Mouse (Mus musculus) ES-E14 (cell line): Measurements from ENCODE around the gene Ehbp1l1. TPM values are rescaled to one million over a fixed set of nuclear protein-coding genes. Genes with fewer than 3 reads are reported as not detected.

ENCODE experiments used
- DNase-seq: peaks from one replicate; pipeline ENCODE4 v3.0.0-alpha.2; 2013; ENCODE audit warnings: low read depth, low spot score
- H3K27ac ChIP-seq: 2 replicates; pipeline ENCODE4 v1.5.1; 2012; ENCODE audit warnings: low read depth, mild to moderate bottlenecking, low read length, moderate library complexity, mixed read lengths; ENCODE audit not compliant: poor library complexity, insufficient read depth, severe bottlenecking
- H3K36me3 ChIP-seq: 2 replicates; pipeline ENCODE4 v1.6.1; 2012; ENCODE audit warnings: mild to moderate bottlenecking, low read length, moderate library complexity, mixed read lengths; ENCODE audit not compliant: control insufficient read depth, poor library complexity, insufficient read depth, severe bottlenecking
- H3K4me1 ChIP-seq, 2 experiments: fragments of 150-350 bp in 1 of 2; sonication (generic) in 1 of 2; 2 replicates each; pipeline ENCODE4 v1.6.1; 2012; ENCODE audit warnings: low read length in 2 of 2, mild to moderate bottlenecking in 1 of 2, mixed read lengths in 1 of 2; ENCODE audit not compliant: control insufficient read depth in 2 of 2, insufficient read depth in 2 of 2, poor library complexity in 1 of 2
- H3K4me3 ChIP-seq, 2 experiments: fragments of 150-350 bp in 1 of 2; sonication (generic) in 1 of 2; 2 replicates each; pipeline ENCODE4 v1.5.1; 2012; ENCODE audit warnings: low read length in 2 of 2, low read depth in 1 of 2, mild to moderate bottlenecking in 1 of 2, mixed read lengths in 1 of 2; ENCODE audit not compliant: insufficient read depth in 1 of 2, poor library complexity in 1 of 2, severe bottlenecking in 1 of 2
- H3K9ac ChIP-seq: 2 replicates; pipeline ENCODE4 v1.6.1; 2012; ENCODE audit warnings: low read depth, mild to moderate bottlenecking, low read length, mixed read lengths; ENCODE audit not compliant: poor library complexity, insufficient read depth, severe bottlenecking
- H3K9me3 ChIP-seq: fragments of 150-350 bp; sonication (generic); 2 replicates; pipeline ENCODE4 v1.6.1; 2012; ENCODE audit warnings: low read depth, mild to moderate bottlenecking, low read length; ENCODE audit not compliant: control insufficient read depth, insufficient read depth
- CHD2 ChIP-seq: IDR thresholded peaks from 2 replicates; pipeline ENCODE4 v1.6.1; 2014; ENCODE audit warnings: mild to moderate bottlenecking, low read depth, low read length, inconsistent platforms
- HCFC1 ChIP-seq: IDR thresholded peaks from 2 replicates; pipeline ENCODE4 v1.6.1; 2012; ENCODE audit warnings: low read length, inconsistent platforms, borderline replicate concordance; ENCODE audit not compliant: insufficient read depth
- MAFK ChIP-seq: IDR thresholded peaks from 2 replicates; pipeline ENCODE4 v1.6.1; 2014; ENCODE audit warnings: mild to moderate bottlenecking, low read depth, low read length, inconsistent platforms; ENCODE audit not compliant: insufficient read depth
- ZC3H11A ChIP-seq: IDR thresholded peaks from 2 replicates; pipeline ENCODE4 v1.6.1; 2012; ENCODE audit warnings: low read depth, mild to moderate bottlenecking, inconsistent platforms, low read length, borderline replicate concordance
- ZNF384 ChIP-seq: IDR thresholded peaks from 2 replicates; pipeline ENCODE4 v1.6.1; 2012; ENCODE audit warnings: low read depth, low read length, inconsistent platforms
- in situ Hi-C, 2 experiments: fragments of 600-800 bp; cut with MboI; formaldehyde crosslinking; loops; one replicate each; pipeline ENCODE4 v1.15.1; 2025; ENCODE audit warnings: low sequenced_read_pairs in 2 of 2, inconsistent platforms in 1 of 2; ENCODE audit not compliant: unreplicated experiment in 2 of 2
- total RNA-seq: library from RNA; depleted of rRNA; stranded (reverse); fragments of 300-350 nt; gene quantifications from 2 replicates; pipeline ENCODE4 v1.2.3, GENCODE M21; 2012; rRNA removed

The Ehbp1l1 gene
- total RNA-seq, 1 experiment: 16.4 TPM

- in situ Hi-C loops: no loop called here
- TF ChIP-seq ZC3H11A (no peak), CHD2 (no peak), MAFK (no peak), HCFC1 (no peak), ZNF384 (no peak)
- DNase-seq: no peak
- no peak overlapping the region for H3K27ac ChIP-seq
- peaks cover 7 to 17% of the 10 kb centered on the region in 2 experiments; a peak in 3 of 4 replicates for H3K4me1 ChIP-seq
- peaks cover 9% of the 10 kb centered on the region; the same call in 1 of the 2 replicates for H3K36me3 ChIP-seq
- H3K9me3 ChIP-seq: no peaks in the 10 kb centered on the region
- peak overlapping the region; percentile 36 for H3K9ac ChIP-seq
- peak overlapping the region; percentile 36 to 56; a peak in 3 of 4 replicates for H3K4me3 ChIP-seq
Measured at GRCm38 (mm10) chr19:5660942-5661751, 65.0 kb downstream of the Ehbp1l1 start.

Other genes starting within 250 kb of the Ehbp1l1 start
- 31.3 and 36.4 TPM in 2 replicates for gene Mus81, start 237.9 kb downstream of the Ehbp1l1 start, total RNA-seq
- 775 and 955 TPM in 2 replicates for gene Cfl1, start 235.9 kb downstream of the Ehbp1l1 start, total RNA-seq
- gene 1700020D05Rik, start 222.5 kb downstream of the Ehbp1l1 start, total RNA-seq: 1.7 and 1.8 TPM in 2 replicates
- 3.3 and 5.0 TPM in 2 replicates for gene Snx32, start 215.8 kb downstream of the Ehbp1l1 start, total RNA-seq
- 0.58 and 1.1 TPM in 2 replicates for gene Ovol1, start 165.7 kb downstream of the Ehbp1l1 start, total RNA-seq
- 6.4 and 9.5 TPM in 2 replicates for gene Ap5b1, start 158.3 kb downstream of the Ehbp1l1 start, total RNA-seq
- gene Rnaseh2c, start 124.4 kb downstream of the Ehbp1l1 start, total RNA-seq: 87.9 and 99.5 TPM in 2 replicates
- gene Kat5, start 116.1 kb downstream of the Ehbp1l1 start, total RNA-seq: 52.2 and 75.6 TPM in 2 replicates
- 9.7 and 12.1 TPM in 2 replicates for gene Rela, start 88.8 kb downstream of the Ehbp1l1 start, total RNA-seq
- gene Sipa1, start 62.6 kb downstream of the Ehbp1l1 start, total RNA-seq: 10.5 and 14.5 TPM in 2 replicates
- 15.0 and 19.3 TPM in 2 replicates for gene Map3k11, start 37.6 kb downstream of the Ehbp1l1 start, total RNA-seq
- gene Pcnx3, start 37.4 kb downstream of the Ehbp1l1 start, total RNA-seq: 63.9 and 98.9 TPM in 2 replicates
- 0.63 and 0.67 TPM in 2 replicates for gene Kcnk7, start 21.9 kb downstream of the Ehbp1l1 start, total RNA-seq
- 12.3 and 16.4 TPM in 2 replicates for gene Fam89b, start 3.3 kb upstream of the Ehbp1l1 start, total RNA-seq
- gene Ltbp3, start 14.6 kb upstream of the Ehbp1l1 start, total RNA-seq: 7.0 and 7.8 TPM in 2 replicates
- 55.6 and 80.8 TPM in 2 replicates for gene Scyl1, start 45.1 kb upstream of the Ehbp1l1 start, total RNA-seq
- 33.4 and 35.7 TPM in 2 replicates for gene Frmd8, start 149.0 kb upstream of the Ehbp1l1 start, total RNA-seq
- gene Slc25a45, start 151.5 kb upstream of the Ehbp1l1 start, total RNA-seq: 1.2 and 1.9 TPM in 2 replicates
- gene Tigd3, start 167.8 kb upstream of the Ehbp1l1 start, total RNA-seq: 2.1 and 2.2 TPM in 2 replicates
- gene Dpf2, start 186.7 kb upstream of the Ehbp1l1 start, total RNA-seq: 37.9 and 39.5 TPM in 2 replicates
- 0.42 and 0.76 TPM in 2 replicates for gene Cdc42ep2, start 198.5 kb upstream of the Ehbp1l1 start, total RNA-seq
- 69.7 and 80.5 TPM in 2 replicates for gene Pola2, start 237.9 kb upstream of the Ehbp1l1 start, total RNA-seq